Mouse (Mus musculus) stomach, postnatal 0 days (tissue): ENCODE data around the gene Atp1a3.

Experiments
- CTCF ChIP-seq: IDR thresholded peaks from 2 replicates; pipeline ENCODE4 v1.5.1; 2016; ENCODE audit warnings: antibody characterized with exemption, low read depth, mild to moderate bottlenecking, moderate library complexity
- EP300 ChIP-seq: optimal IDR thresholded peaks from 2 replicates; pipeline ENCODE3; 2016; ENCODE audit warnings: antibody characterized with exemption

DNA sequence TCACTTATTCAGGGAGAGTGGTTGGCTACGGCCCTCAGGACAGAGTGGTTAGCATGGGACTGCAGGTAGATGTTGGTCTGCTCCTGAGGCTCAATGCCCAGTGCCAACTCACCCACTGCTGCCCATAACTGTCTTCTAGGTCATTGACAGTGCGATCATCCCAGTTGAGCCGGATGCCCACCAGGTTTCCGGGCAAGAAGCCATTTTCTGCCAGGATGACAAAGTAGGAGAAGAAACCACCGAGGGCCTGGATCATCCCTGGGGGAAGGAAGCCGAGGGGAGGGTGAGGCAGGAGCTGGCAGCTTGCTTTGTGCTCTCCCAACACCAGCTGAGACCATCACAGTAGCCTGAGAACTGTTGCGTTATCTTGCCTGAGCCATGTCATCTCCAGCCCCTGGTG, 25.3 kb downstream of the Atp1a3 start:
- TF ChIP-seq CTCF (no peak), EP300 (no peak)
